Mouse (Mus musculus) adrenal gland, postnatal 14 days (tissue): ENCODE results near the gene Olfr1451. TPM values are rescaled to one million over a fixed set of nuclear protein-coding genes. Genes with fewer than 3 reads are reported as not detected.
"Not testable (repeated sequence)": the region's sequence is repeated elsewhere in the genome, so short reads cannot be mapped to it uniquely, and the experiment has no call there.

Experiments
- DNase-seq: peaks from one replicate; pipeline ENCODE4 v3.0.0; 2021; ENCODE audit warnings: mixed read lengths
- long read RNA-seq, 2 experiments: library from polyadenylated mRNA; stranded (forward); transcript quantifications; one replicate each; pipeline ENCODE4 v2.0.0; 2021
- total RNA-seq: library from RNA; stranded (reverse); gene quantifications from 2 replicates; pipeline ENCODE4 v1.2.3, GENCODE M21; 2021

The Olfr1451 gene
- total RNA-seq = not detected in 2 replicates
- long read RNA-seq, experiment 1 = 0 reads
- long read RNA-seq, experiment 2 = 0 reads

DNA sequence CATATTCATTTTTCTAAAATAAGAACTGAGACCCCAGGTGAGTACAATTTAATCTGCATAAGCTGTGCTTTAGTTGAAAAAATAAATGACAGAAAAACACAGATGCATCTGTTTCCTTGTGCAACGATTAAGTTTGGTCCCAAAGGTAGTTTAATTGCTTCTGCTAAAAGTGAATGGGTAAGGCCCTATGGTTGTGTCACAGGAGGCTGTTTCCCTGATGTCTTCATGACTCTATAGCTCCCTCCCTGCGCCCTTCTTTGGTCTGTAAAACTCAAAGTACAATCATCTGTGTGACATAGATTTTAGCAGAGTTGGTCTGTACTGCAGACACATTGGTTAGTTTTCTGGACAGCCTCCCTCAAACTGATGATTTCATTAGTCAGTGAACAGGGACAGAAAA lies at the start of gene Olfr1451:
Gene Olfr1451, plus strand, starts transcription at position 301 of the 400 bp plus-strand sequence.
- DNase-seq = no peak

DNA sequence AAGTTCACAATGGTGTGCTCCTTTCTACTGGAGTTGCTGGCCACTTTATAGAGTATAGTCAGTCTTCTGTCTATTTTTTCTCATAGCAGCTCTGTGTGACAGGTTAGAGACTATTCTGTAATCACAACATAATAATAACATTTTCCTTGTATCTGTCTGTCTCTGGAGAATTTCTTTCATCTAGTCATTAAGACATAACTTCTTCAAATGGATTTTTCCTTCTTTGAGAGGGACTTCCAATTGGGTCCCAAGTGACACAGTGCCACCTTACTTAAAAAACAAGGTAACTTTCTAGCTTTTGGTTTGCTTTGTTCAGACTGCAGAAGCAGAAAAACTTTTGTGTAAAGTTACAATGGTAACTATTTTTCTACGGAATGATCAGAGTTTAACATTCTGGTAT lies 44.9 kb upstream of the Olfr1451 start, which contains the start of gene Olfr1450:
Gene Olfr1450, plus strand, starts transcription at position 301 of the 400 bp plus-strand sequence.
- no peak for DNase-seq

DNA sequence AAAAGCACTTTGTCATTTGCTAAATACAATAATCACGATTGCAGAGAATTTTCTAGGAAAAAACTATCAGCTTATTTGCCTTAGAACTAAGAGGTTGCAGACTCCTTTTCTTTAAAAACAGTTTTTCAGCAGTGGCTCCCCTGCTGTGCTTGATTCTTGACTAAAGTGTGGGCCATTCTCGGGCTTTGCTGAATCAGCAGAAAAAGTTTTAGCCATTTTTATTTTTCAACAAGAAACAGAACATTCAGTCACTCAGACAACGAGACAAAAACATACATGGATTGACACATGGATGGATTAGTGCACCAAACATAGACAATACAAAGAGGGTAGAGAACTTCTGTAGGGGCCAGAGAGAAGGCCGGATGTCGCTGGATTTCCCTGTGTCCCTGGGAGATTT lies 24.7 kb upstream of the Olfr1451 start:
- not testable (repeated sequence) for DNase-seq

DNA sequence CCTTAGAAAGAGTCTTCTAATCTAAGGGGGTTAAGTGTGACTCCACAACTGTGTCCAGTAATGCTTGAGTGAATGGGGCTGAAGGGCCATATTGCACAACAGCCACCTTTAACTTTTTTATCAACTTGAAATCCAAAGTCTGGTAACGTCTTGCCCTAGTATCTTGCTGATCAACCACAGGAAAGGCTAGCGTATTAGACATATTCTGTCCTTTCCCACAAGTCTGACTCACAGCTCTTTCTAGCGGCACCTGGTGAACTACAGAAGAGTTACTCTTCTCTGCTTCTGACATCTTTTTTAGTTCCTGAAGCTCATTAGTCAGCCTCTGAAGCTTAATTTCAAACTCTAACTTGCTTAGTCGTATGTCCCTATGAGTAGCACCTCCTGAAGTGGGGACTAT lies 2.5 kb upstream of the Olfr1451 start:
- DNase-seq = not testable (repeated sequence)

DNA sequence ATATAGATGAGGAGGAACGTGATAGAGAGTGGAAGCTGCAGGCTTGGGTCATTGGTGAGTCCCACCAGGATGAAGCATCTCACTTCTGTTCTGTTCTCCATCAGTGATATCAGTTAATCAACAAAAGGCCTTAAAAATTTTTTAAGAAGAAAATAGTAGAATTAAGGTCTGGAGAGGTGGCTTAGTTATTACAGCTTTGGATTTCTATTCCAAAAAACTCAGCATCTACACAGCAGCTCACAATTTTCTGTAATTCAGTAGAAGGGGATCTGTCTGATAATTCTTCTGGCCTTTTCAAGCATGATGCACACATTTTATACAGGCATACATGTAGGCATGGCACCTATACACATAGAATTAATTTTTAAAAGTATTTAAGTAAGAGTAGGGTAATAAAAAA lies 33.4 kb downstream of the Olfr1451 start, which contains the start of gene Olfr1453:
Gene Olfr1453, minus strand, starts transcription at position 101 of the 400 bp plus-strand sequence.
- no peak for DNase-seq

Other genes with a start within 250 kb of the Olfr1451 start
- gene Cntf, start 229.4 kb upstream of the Olfr1451 start, total RNA-seq = 2.9 and 3.0 TPM in 2 replicates
- 87.0 and 88.4 TPM in 2 replicates for gene Zfp91, start 198.9 kb upstream of the Olfr1451 start, total RNA-seq
- 1.4 and 5.1 TPM in 2 replicates for gene Lpxn, start 198.8 kb upstream of the Olfr1451 start, total RNA-seq
- not detected in 2 replicates for gene Gm5244, start 148.3 kb upstream of the Olfr1451 start, total RNA-seq
- gene Olfr1444, start 137.7 kb upstream of the Olfr1451 start, total RNA-seq = not detected in 2 replicates
- not detected in 2 replicates for gene Olfr1445, start 111.2 kb upstream of the Olfr1451 start, total RNA-seq
- not detected in 2 replicates for gene Olfr1446, start 101.5 kb upstream of the Olfr1451 start, total RNA-seq
- not detected in 2 replicates for gene Olfr1447, start 91.3 kb upstream of the Olfr1451 start, total RNA-seq
- gene Olfr1448, start 70.6 kb upstream of the Olfr1451 start, total RNA-seq = not detected in 2 replicates
- gene Olfr1449, start 64.2 kb upstream of the Olfr1451 start, total RNA-seq = not detected in 2 replicates
- not detected in 2 replicates for gene Olfr1450, start 44.8 kb upstream of the Olfr1451 start, total RNA-seq
- not detected in 2 replicates for gene Olfr1453, start 33.3 kb downstream of the Olfr1451 start, total RNA-seq
- not detected in 2 replicates for gene Olfr1454, start 65.6 kb downstream of the Olfr1451 start, total RNA-seq
- gene Olfr1457, start 102.9 kb downstream of the Olfr1451 start, total RNA-seq = not detected in 2 replicates
- gene Olfr1458, start 111.8 kb downstream of the Olfr1451 start, total RNA-seq = not detected in 2 replicates
- 0.04 and 0.07 TPM in 2 replicates for gene Olfr1459, start 154.5 kb downstream of the Olfr1451 start, total RNA-seq
- not detected in 2 replicates for gene Olfr1461, start 168.0 kb downstream of the Olfr1451 start, total RNA-seq
- gene Olfr1462, start 190.7 kb downstream of the Olfr1451 start, total RNA-seq = not detected in 2 replicates
- gene Olfr1463, start 236.3 kb downstream of the Olfr1451 start, total RNA-seq = not detected in 2 replicates